Comparison of ENCODE assay signal across 8 mouse cellular contexts in genomic region chr10:80033511-80034391, GRCm38 (mm10). TPM values are rescaled to one million over a fixed set of nuclear protein-coding genes. Genes with fewer than 3 reads are reported as not detected.
DNase-seq lines count a peak whose midpoint lies in the region; ATAC-seq and TF ChIP-seq lines count a peak whose summit lies in the region.

No protein-coding gene starts in this region.

- peak overlapping the region; percentile 35 for H3K27ac ChIP-seq in cerebellum, adult 2 months (ENCODE audit: insufficient read depth, low read length)
- H3K27ac ChIP-seq in heart, embryonic 15.5 days, result peak overlapping the region; percentile 81

- peak overlapping the region; percentile 5; the same call in 1 of the 2 replicates for H3K9ac ChIP-seq in heart, embryonic 15.5 days

- 44% methylated on average over 9 of the region's 9 CpGs for WGBS in cerebellum, adult 2 months
- WGBS in heart, embryonic 15.5 days, result 26% methylated on average over 9 of the region's 9 CpGs
- 4% methylated on average over 9 of the region's 9 CpGs for WGBS in large intestine, adult 2 months

- peak; percentile 64 for TF ChIP-seq CTCF in cerebellum, adult 2 months (IDR thresholded peaks at IDR 0.05; ENCODE audit: borderline replicate concordance, insufficient read depth, low read depth, low read length)

- H3K9me3 ChIP-seq in heart, embryonic 15.5 days (replicated peaks), result no peaks in the 10 kb centered on the region

- no peak overlapping the region for H3K4me3 ChIP-seq in cerebellum, adult 2 months (replicated peaks; ENCODE audit: insufficient read depth, low read depth, low read length)
- H3K4me3 ChIP-seq in heart, embryonic 15.5 days, result no peak overlapping the region

- H3K4me1 ChIP-seq in cerebellum, adult 2 months (ENCODE audit: control insufficient read depth, insufficient read depth, low read length), result peaks cover 29% of the 10 kb centered on the region
- peaks cover 35% of the 10 kb centered on the region for H3K4me1 ChIP-seq in heart, embryonic 15.5 days (replicated peaks)

- no peak overlapping the region for H3K4me2 ChIP-seq in heart, embryonic 15.5 days

- no peaks in the 10 kb centered on the region for H3K27me3 ChIP-seq in cerebellum, adult 2 months (ENCODE audit: control insufficient read depth, insufficient read depth, low read length)
- no peaks in the 10 kb centered on the region for H3K27me3 ChIP-seq in heart, embryonic 15.5 days

- DNase-seq in adrenal gland, postnatal 10 days, result peak; percentile 57
- DNase-seq in adrenal gland, postnatal 25 days, result no peak
- peak; percentile 88 for DNase-seq in 3T3-L1 (ENCODE audit: low read depth, low spot score)
- DNase-seq in cerebellum, adult 2 months, result peak; percentile 65
- peak; percentile 75 for DNase-seq in large intestine, adult 2 months (ENCODE audit: low read depth, low spot score)
- no peak for DNase-seq in layer of hippocampus, adult 8-10 months (ENCODE audit: low spot score in 2 of 2)

- TF ChIP-seq POLR2A in cerebellum, adult 2 months (IDR thresholded peaks at IDR 0.05; ENCODE audit: borderline replicate concordance, insufficient read depth, low read length), result no peak

- H3K36me3 ChIP-seq in heart, embryonic 15.5 days, result peaks cover 31% of the 10 kb centered on the region

- peak; percentile 40; the same call in 1 of the 2 replicates for ATAC-seq in heart, embryonic 15.5 days (replicated peaks; ENCODE audit: insufficient number of reproducible peaks, insufficient read depth, low FRiP score, low read depth)
- peak; percentile 32; the same call in 1 of the 2 replicates for ATAC-seq in megakaryocyte-erythroid progenitor cell, adult 5-6 weeks (replicated peaks; ENCODE audit: low FRiP score, low TSS enrichment, poor library complexity, severe bottlenecking)

RNA-seq across cellular contexts. Expression of gene Polr2e, which starts 5.8 kb away (rescaled TPM):
- total RNA-seq in adrenal gland, postnatal 10 days (2021), result 100 to 1,000 TPM in 1 of 2 experiments, 10 to 100 TPM in 1; 96.5 to 102 TPM
- total RNA-seq in adrenal gland, postnatal 25 days (2021), result 84.3 and 101 TPM in 2 replicates
- 224 and 231 TPM in 2 replicates for polyA plus RNA-seq in cerebellum, adult 2 months (2012; rRNA removed)
- polyA plus RNA-seq in heart, embryonic 15.5 days (2015; fragmentation: Nextera tagmentation; extraction: Ambion mirVana), result 115 and 136 TPM in 2 replicates
- 146 and 172 TPM in 2 replicates for polyA plus RNA-seq in large intestine, adult 2 months (2012; rRNA removed)
- 145 and 157 TPM in 2 replicates for total RNA-seq in megakaryocyte-erythroid progenitor cell, adult 5-6 weeks (2014; fragmentation: Nextera tagmentation)
- total RNA-seq in megakaryocyte-erythroid progenitor cell, adult 5-6 weeks (2017), result 142 and 150 TPM in 2 replicates
- 10 to 100 TPM; 64.2 to 86.7 (median 75.4) TPM for total RNA-seq in layer of hippocampus, adult 8-10 months (2022)

RNA-seq across cellular contexts. Expression of gene Gpx4, which starts 13.2 kb away (rescaled TPM):
- total RNA-seq in adrenal gland, postnatal 10 days (2021), result 1,000 to 10,000 TPM; 1,132 to 1,146 TPM
- 977 and 1,201 TPM in 2 replicates for total RNA-seq in adrenal gland, postnatal 25 days (2021)
- polyA plus RNA-seq in cerebellum, adult 2 months (2012; rRNA removed), result 888 and 964 TPM in 2 replicates
- polyA plus RNA-seq in heart, embryonic 15.5 days (2015; fragmentation: Nextera tagmentation; extraction: Ambion mirVana), result 628 and 658 TPM in 2 replicates
- 282 and 473 TPM in 2 replicates for polyA plus RNA-seq in large intestine, adult 2 months (2012; rRNA removed)
- total RNA-seq in megakaryocyte-erythroid progenitor cell, adult 5-6 weeks (2014; fragmentation: Nextera tagmentation), result 566 and 603 TPM in 2 replicates
- 483 and 498 TPM in 2 replicates for total RNA-seq in megakaryocyte-erythroid progenitor cell, adult 5-6 weeks (2017)
- total RNA-seq in layer of hippocampus, adult 8-10 months (2022), result 100 to 1,000 TPM; 433 to 528 (median 468) TPM

RNA-seq across cellular contexts. Expression of gene Arhgap45, which starts 17.3 kb away (rescaled TPM):
- total RNA-seq in adrenal gland, postnatal 10 days (2021), result 10 to 100 TPM; 11.9 to 12.7 TPM
- 3.7 and 4.3 TPM in 2 replicates for total RNA-seq in adrenal gland, postnatal 25 days (2021)
- polyA plus RNA-seq in cerebellum, adult 2 months (2012; rRNA removed), result 2.2 and 2.7 TPM in 2 replicates
- 4.7 and 14.4 TPM in 2 replicates for polyA plus RNA-seq in heart, embryonic 15.5 days (2015; fragmentation: Nextera tagmentation; extraction: Ambion mirVana)
- polyA plus RNA-seq in large intestine, adult 2 months (2012; rRNA removed), result 33.5 and 42.4 TPM in 2 replicates
- total RNA-seq in megakaryocyte-erythroid progenitor cell, adult 5-6 weeks (2014; fragmentation: Nextera tagmentation), result 76.2 and 103 TPM in 2 replicates
- 52.8 and 64.4 TPM in 2 replicates for total RNA-seq in megakaryocyte-erythroid progenitor cell, adult 5-6 weeks (2017)
- 10 to 100 TPM in 2 of 4 experiments, 1 to 10 TPM in 2; 2.8 to 14.1 (median 8.2) TPM for total RNA-seq in layer of hippocampus, adult 8-10 months (2022)

RNA-seq across cellular contexts. Expression of gene Abca7, which starts 37.5 kb away (rescaled TPM):
- total RNA-seq in adrenal gland, postnatal 10 days (2021), result 10 to 100 TPM; 16.0 to 19.8 TPM
- 24.2 and 29.1 TPM in 2 replicates for total RNA-seq in adrenal gland, postnatal 25 days (2021)
- polyA plus RNA-seq in cerebellum, adult 2 months (2012; rRNA removed), result 31.1 and 32.4 TPM in 2 replicates
- polyA plus RNA-seq in heart, embryonic 15.5 days (2015; fragmentation: Nextera tagmentation; extraction: Ambion mirVana), result 2.1 and 3.9 TPM in 2 replicates
- 17.3 and 24.5 TPM in 2 replicates for polyA plus RNA-seq in large intestine, adult 2 months (2012; rRNA removed)
- total RNA-seq in megakaryocyte-erythroid progenitor cell, adult 5-6 weeks (2014; fragmentation: Nextera tagmentation), result 27.0 and 32.9 TPM in 2 replicates
- total RNA-seq in megakaryocyte-erythroid progenitor cell, adult 5-6 weeks (2017), result 11.0 and 12.1 TPM in 2 replicates
- total RNA-seq in layer of hippocampus, adult 8-10 months (2022), result 10 to 100 TPM; 12.4 to 13.6 (median 13.3) TPM

RNA-seq across cellular contexts. Expression of gene Cnn2, which starts 45.4 kb away (rescaled TPM):
- 10 to 100 TPM; 46.8 to 57.8 TPM for total RNA-seq in adrenal gland, postnatal 10 days (2021)
- 28.3 and 29.8 TPM in 2 replicates for total RNA-seq in adrenal gland, postnatal 25 days (2021)
- polyA plus RNA-seq in cerebellum, adult 2 months (2012; rRNA removed), result 8.2 and 9.3 TPM in 2 replicates
- 208 and 243 TPM in 2 replicates for polyA plus RNA-seq in heart, embryonic 15.5 days (2015; fragmentation: Nextera tagmentation; extraction: Ambion mirVana)
- 49.1 and 56.1 TPM in 2 replicates for polyA plus RNA-seq in large intestine, adult 2 months (2012; rRNA removed)
- total RNA-seq in megakaryocyte-erythroid progenitor cell, adult 5-6 weeks (2014; fragmentation: Nextera tagmentation), result 18.0 and 24.6 TPM in 2 replicates
- 13.8 and 25.6 TPM in 2 replicates for total RNA-seq in megakaryocyte-erythroid progenitor cell, adult 5-6 weeks (2017)
- total RNA-seq in layer of hippocampus, adult 8-10 months (2022), result 1 to 10 TPM; 5.3 to 9.8 (median 6.6) TPM

Comparison
In these comparisons a context has a peak if more than half of its experiments do, and no peak if none do; other contexts are left out.
1. DNase-seq: peak in adrenal gland, postnatal 10 days (single experiment), 3T3-L1 (single experiment), cerebellum, adult 2 months (2 of 2) and large intestine, adult 2 months (single experiment); none in adrenal gland, postnatal 25 days (single experiment) and layer of hippocampus, adult 8-10 months (0 of 2).